Mouse (Mus musculus) small intestine, adult 2 months (tissue): Measurements from ENCODE around the gene Tbx21. TPM values are rescaled to one million over a fixed set of nuclear protein-coding genes. Genes with fewer than 3 reads are reported as not detected.
A peak's percentile ranks its signal among the peaks of the same experiment; 100 is the strongest.

Experiments
- H3K27ac ChIP-seq: fragments of 200-500 bp; 2 replicates; pipeline ENCODE4 v1.5.1; 2012; ENCODE audit warnings: low read depth, low read length, control low read depth, inconsistent platforms; ENCODE audit not compliant: insufficient read depth
- H3K27me3 ChIP-seq: fragments of 200-500 bp; 2 replicates; pipeline ENCODE4 v1.6.1; 2012; ENCODE audit warnings: mild to moderate bottlenecking, moderate library complexity, low read length, inconsistent platforms; ENCODE audit not compliant: control insufficient read depth, insufficient read depth
- H3K36me3 ChIP-seq: fragments of 200-500 bp; 2 replicates; pipeline ENCODE4 v1.6.1; 2012; ENCODE audit warnings: mild to moderate bottlenecking, low read length, control low read depth, inconsistent platforms; ENCODE audit not compliant: control insufficient read depth, insufficient read depth
- H3K4me1 ChIP-seq: fragments of 200-500 bp; 2 replicates; pipeline ENCODE4 v1.6.1; 2012; ENCODE audit warnings: low read length, inconsistent platforms, mixed read lengths; ENCODE audit not compliant: control insufficient read depth, insufficient read depth, insufficient read length
- H3K4me3 ChIP-seq: fragments of 200-500 bp; 2 replicates; pipeline ENCODE4 v1.5.1; 2012; ENCODE audit warnings: low read depth, mild to moderate bottlenecking, control low read depth, inconsistent platforms, low read length, moderate library complexity
- CTCF ChIP-seq: fragments of 200-500 bp; IDR thresholded peaks from 2 replicates; pipeline ENCODE4 v1.5.1; 2012; ENCODE audit warnings: low read depth, mild to moderate bottlenecking, control low read depth, inconsistent platforms, low read length, moderate library complexity, mixed read lengths; ENCODE audit not compliant: insufficient replicate concordance, insufficient read length; ENCODE audit errors: extremely low read depth
- POLR2A ChIP-seq: fragments of 200-500 bp; IDR thresholded peaks from 2 replicates; pipeline ENCODE4 v1.6.1; 2012; ENCODE audit warnings: low read depth, mild to moderate bottlenecking, control low read depth, inconsistent platforms, low read length, moderate library complexity
- WGBS: fragments of 180-500 bp; shearing (Covaris S2); methylation state at CpG from one replicate; pipeline ENCODE4 v1.1.7; 2018; 5-methylcytosine and 5-hydroxymethylcytosine counted together
- polyA plus RNA-seq: library from polyadenylated mRNA; depleted of rRNA; stranded (reverse); fragments of >200 nt; gene quantifications from 2 replicates; pipeline ENCODE4 v1.2.3, GENCODE M21; 2012; rRNA removed

Tbx21 gene
- polyA plus RNA-seq, 1 experiment, result 2.3 TPM

DNA sequence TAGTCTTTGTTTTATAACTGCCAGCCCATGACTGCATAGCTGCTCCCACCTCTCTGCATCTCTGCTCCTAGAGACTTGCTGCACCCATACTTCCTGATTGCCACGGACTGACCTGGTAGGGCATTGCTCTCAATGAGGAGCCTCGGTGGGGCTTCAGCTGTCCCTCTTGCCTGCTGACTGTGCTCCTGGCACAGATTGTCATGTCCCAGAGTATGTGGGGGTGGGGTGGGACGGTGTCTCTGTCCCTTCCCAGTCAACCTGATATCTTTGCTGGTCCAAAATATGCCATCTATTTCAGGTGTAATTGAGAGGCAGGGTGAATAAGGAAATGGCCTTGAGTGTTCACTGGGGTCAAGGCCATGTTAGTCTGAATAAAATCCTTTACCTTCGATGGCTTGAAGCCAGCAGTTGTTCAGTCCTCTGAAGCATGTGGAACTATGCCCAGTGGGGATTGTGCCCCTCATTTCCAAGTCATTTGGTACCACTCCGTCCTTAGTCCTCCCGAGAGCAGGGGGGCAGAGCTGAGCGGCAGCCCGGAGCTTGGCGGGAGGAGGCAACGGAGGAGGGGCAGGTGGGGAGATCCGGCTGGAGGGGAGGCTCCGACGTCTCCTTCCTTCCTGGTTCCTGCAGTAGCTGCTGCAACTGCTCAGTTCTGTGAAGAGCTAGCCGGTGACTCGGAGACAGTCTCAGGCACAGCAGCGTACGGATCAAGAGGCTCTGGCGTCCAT is 64.8 kb downstream of the Tbx21 start, which contains the start of gene Osbpl7:
Osbpl7 (plus strand) TSS at position 413 of the 728 bp plus-strand sequence.
- peak; percentile 27; the same call in 1 of the 2 replicates for TF ChIP-seq CTCF
- TF ChIP-seq POLR2A, result peak; percentile 61; the same call in 1 of the 2 replicates
- peak within 1 kb of the TSS; percentile 82 for H3K27ac ChIP-seq
- WGBS, result under 1% methylated on average over 18 of the region's 18 CpGs
- peak within 1 kb of the TSS; percentile 87 for H3K4me3 ChIP-seq
- peaks cover 39% of the 10 kb centered on the region for H3K36me3 ChIP-seq
- peaks cover 21% of the 10 kb centered on the region for H3K4me1 ChIP-seq
- H3K27me3 ChIP-seq, result no peaks in the 10 kb centered on the region

DNA sequence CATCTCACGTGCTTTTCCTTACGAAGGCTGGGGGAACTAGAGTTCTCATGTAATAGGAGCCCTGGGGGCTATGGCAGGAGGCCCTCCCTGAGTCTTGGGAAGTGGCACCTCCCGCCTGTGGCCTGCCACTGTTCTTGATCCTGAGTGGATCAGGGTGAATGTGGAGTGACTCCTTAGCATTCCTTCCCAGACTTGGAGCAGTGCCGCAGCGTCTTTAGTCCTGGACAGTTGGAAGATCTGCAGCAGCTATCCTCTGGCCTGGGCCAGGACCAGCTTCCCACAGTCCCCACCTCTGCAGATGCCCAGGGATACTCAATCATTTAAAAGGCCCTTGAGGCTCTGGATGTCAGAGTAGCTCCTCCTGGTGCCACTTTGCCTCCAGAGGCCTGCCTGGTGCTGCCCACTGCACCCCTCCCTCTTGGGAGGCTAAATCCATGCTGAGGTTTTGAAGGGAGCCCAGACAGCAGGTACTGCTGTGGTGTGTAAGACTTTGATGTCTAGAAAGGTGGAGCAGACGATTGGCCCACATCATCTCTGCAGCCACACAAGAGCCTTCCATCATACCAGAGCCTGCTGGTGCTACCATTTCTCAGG is 65.5 kb downstream of the Tbx21 start:
- TF ChIP-seq CTCF, result no peak
- H3K27ac ChIP-seq, result peak overlapping the region; percentile 82
- peaks cover 21% of the 10 kb centered on the region for H3K4me1 ChIP-seq
- no peak overlapping the region for H3K4me3 ChIP-seq
- H3K27me3 ChIP-seq, result no peaks in the 10 kb centered on the region
- peaks cover 31% of the 10 kb centered on the region for H3K36me3 ChIP-seq
- 78% methylated on average over 6 of the region's 6 CpGs for WGBS

DNA sequence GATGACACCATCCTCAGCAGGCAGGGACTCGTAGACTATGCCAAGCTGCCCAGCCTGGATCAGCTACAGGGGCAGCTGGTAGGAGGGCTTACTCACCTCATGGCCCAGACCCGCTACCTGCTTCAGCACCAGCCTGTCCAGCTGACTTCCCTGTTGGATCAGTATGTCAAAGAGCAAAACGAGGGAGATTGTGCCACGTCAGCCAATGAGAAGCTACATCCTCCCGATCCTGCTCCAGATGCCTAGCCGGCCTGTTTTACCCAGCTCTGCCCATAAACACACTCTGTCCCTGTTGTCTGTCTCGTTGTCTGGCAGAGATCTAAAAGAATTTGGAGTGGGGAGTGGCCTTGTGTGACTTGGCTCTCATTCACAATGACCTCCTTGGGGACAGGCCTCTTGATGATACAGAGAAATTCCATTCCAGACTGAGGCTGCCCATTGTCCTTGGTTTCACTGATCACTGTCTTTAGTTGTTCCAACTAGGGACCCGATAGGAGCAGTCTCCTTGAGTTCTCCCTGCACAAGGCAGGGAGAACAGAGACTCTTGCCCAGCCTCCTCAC is 67.0 kb downstream of the Tbx21 start:
- Histone ChIP-seq H3K4me1 (peaks cover 21% of the 10 kb centered on the region), H3K4me3 (no peak overlapping the region), H3K36me3 (peaks cover 21% of the 10 kb centered on the region), H3K27ac (no peak overlapping the region), H3K27me3 (no peaks in the 10 kb centered on the region)
- TF ChIP-seq POLR2A (no peak), CTCF (no peak)
- WGBS, result 78% methylated on average over 8 of the region's 8 CpGs

Other genes starting within 250 kb of the Tbx21 start
- 23.2 and 33.1 TPM in 2 replicates for gene Cdk5rap3, start 198.8 kb downstream of the Tbx21 start, polyA plus RNA-seq
- gene Prr15l, start 187.2 kb downstream of the Tbx21 start, polyA plus RNA-seq, result 56.6 and 137 TPM in 2 replicates
- 28.4 and 44.6 TPM in 2 replicates for gene Pnpo, start 171.3 kb downstream of the Tbx21 start, polyA plus RNA-seq
- 11.0 and 20.1 TPM in 2 replicates for gene Sp2, start 132.4 kb downstream of the Tbx21 start, polyA plus RNA-seq
- gene Sp6, start 101.9 kb downstream of the Tbx21 start, polyA plus RNA-seq, result 0.13 and 0.22 TPM in 2 replicates
- gene Scrn2, start 85.4 kb downstream of the Tbx21 start, polyA plus RNA-seq, result 23.7 and 50.0 TPM in 2 replicates
- 0.09 TPM in 2 replicates for gene Lrrc46, start 73.9 kb downstream of the Tbx21 start, polyA plus RNA-seq
- gene Mrpl10, start 73.8 kb downstream of the Tbx21 start, polyA plus RNA-seq, result 32.2 and 59.3 TPM in 2 replicates
- gene Osbpl7, start 64.7 kb downstream of the Tbx21 start, polyA plus RNA-seq, result 12.1 and 21.3 TPM in 2 replicates
- gene Tbkbp1, start 36.2 kb upstream of the Tbx21 start, polyA plus RNA-seq, result 7.5 and 11.4 TPM in 2 replicates
- 7.5 and 13.5 TPM in 2 replicates for gene Kpnb1, start 72.5 kb upstream of the Tbx21 start, polyA plus RNA-seq
- gene Npepps, start 165.3 kb upstream of the Tbx21 start, polyA plus RNA-seq, result 16.2 and 27.3 TPM in 2 replicates
- gene Mrpl45, start 200.4 kb upstream of the Tbx21 start, polyA plus RNA-seq, result 4.9 and 8.6 TPM in 2 replicates
- gene Gpr179, start 236.7 kb upstream of the Tbx21 start, polyA plus RNA-seq, result 0.03 TPM in 2 replicates
- 2.5 and 4.6 TPM in 2 replicates for gene Socs7, start 247.2 kb upstream of the Tbx21 start, polyA plus RNA-seq